Comparison of ENCODE assay signal across 8 mouse cellular contexts in genomic region chr15:7092321-7092720, GRCm38 (mm10). TPM values are rescaled to one million over a fixed set of nuclear protein-coding genes. Genes with fewer than 3 reads are reported as not detected.
DNase-seq lines count a peak whose midpoint lies in the region; ATAC-seq and TF ChIP-seq lines count a peak whose summit lies in the region.

No protein-coding gene starts in this region.

- H3K79me2 ChIP-seq in heart, adult 2 months (replicated peaks; ENCODE audit: control insufficient read depth, insufficient read depth, low read length): no peaks in the 10 kb centered on the region

- ATAC-seq in hindbrain, embryonic 11.5 days (ENCODE audit: low FRiP score): no peak
- ATAC-seq in midbrain, embryonic 14.5 days (ENCODE audit: low FRiP score, low TSS enrichment): no peak

- intact Hi-C loops in heart, adult 2 months (cut with DNase I): no loop called here
- intact Hi-C loops in left cerebral cortex, postnatal 25 days (cut with DNase I): no loop called here

- WGBS in heart, adult 2 months: 20% methylated on average over 8 of the region's 8 CpGs
- WGBS in hindbrain, embryonic 11.5 days: 70% methylated on average over 8 of the region's 8 CpGs
- WGBS in midbrain, embryonic 14.5 days: 65% methylated on average over 8 of the region's 8 CpGs

- H3K27ac ChIP-seq in heart, adult 2 months: no peak overlapping the region; the same call in 1 of the 2 replicates
- H3K27ac ChIP-seq in hindbrain, embryonic 11.5 days (ENCODE audit: low read depth, low read length): no peak overlapping the region
- H3K27ac ChIP-seq in midbrain, embryonic 14.5 days (replicated peaks; ENCODE audit: low read depth, low read length): no peak overlapping the region

- no peak overlapping the region for H3K9ac ChIP-seq in heart, adult 2 months (ENCODE audit: low read depth, low read length)
- H3K9ac ChIP-seq in hindbrain, embryonic 11.5 days (ENCODE audit: low read depth, low read length): no peak overlapping the region
- H3K9ac ChIP-seq in midbrain, embryonic 14.5 days (replicated peaks; ENCODE audit: low read length): no peak overlapping the region

- H3K9me3 ChIP-seq in hindbrain, embryonic 11.5 days (ENCODE audit: control insufficient read depth, low read length): no peaks in the 10 kb centered on the region
- H3K9me3 ChIP-seq in midbrain, embryonic 14.5 days (ENCODE audit: control insufficient read depth, low read length): no peaks in the 10 kb centered on the region

- no peaks in the 10 kb centered on the region for H3K27me3 ChIP-seq in heart, adult 2 months (ENCODE audit: control insufficient read depth, insufficient read depth, low read length)
- H3K27me3 ChIP-seq in splenic B cell, adult 2 months (ENCODE audit: control insufficient read depth, insufficient read depth, low read length, poor library complexity, severe bottlenecking): no peaks in the 10 kb centered on the region
- H3K27me3 ChIP-seq in hindbrain, embryonic 11.5 days (ENCODE audit: control insufficient read depth, insufficient read depth, low read length): no peaks in the 10 kb centered on the region
- no peaks in the 10 kb centered on the region for H3K27me3 ChIP-seq in midbrain, embryonic 14.5 days (ENCODE audit: control insufficient read depth, insufficient read depth, low read length)

- no peak overlapping the region for H3K4me2 ChIP-seq in hindbrain, embryonic 11.5 days (replicated peaks; ENCODE audit: low read depth, low read length)
- no peak overlapping the region for H3K4me2 ChIP-seq in midbrain, embryonic 14.5 days (ENCODE audit: low read length)

- peaks cover 5% of the 10 kb centered on the region for H3K4me1 ChIP-seq in heart, adult 2 months (ENCODE audit: control insufficient read depth, insufficient read depth, low read length)
- no peaks in the 10 kb centered on the region for H3K4me1 ChIP-seq in hindbrain, embryonic 11.5 days (replicated peaks; ENCODE audit: control insufficient read depth, insufficient read depth, low read length)
- no peaks in the 10 kb centered on the region for H3K4me1 ChIP-seq in midbrain, embryonic 14.5 days (ENCODE audit: control insufficient read depth, insufficient read depth, low read length)

- H3K36me3 ChIP-seq in heart, adult 2 months (ENCODE audit: control insufficient read depth, insufficient read depth, low read length): no peaks in the 10 kb centered on the region
- no peaks in the 10 kb centered on the region for H3K36me3 ChIP-seq in splenic B cell, adult 2 months (ENCODE audit: control insufficient read depth, insufficient read depth, low read length, poor library complexity, severe bottlenecking)
- H3K36me3 ChIP-seq in hindbrain, embryonic 11.5 days (ENCODE audit: control insufficient read depth, insufficient read depth, low read length): no peaks in the 10 kb centered on the region
- no peaks in the 10 kb centered on the region for H3K36me3 ChIP-seq in midbrain, embryonic 14.5 days (ENCODE audit: control insufficient read depth, insufficient read depth, low read length)

- no peak overlapping the region for H3K4me3 ChIP-seq in heart, adult 2 months
- H3K4me3 ChIP-seq in hindbrain, embryonic 11.5 days (ENCODE audit: low read depth, low read length): no peak overlapping the region
- H3K4me3 ChIP-seq in midbrain, embryonic 14.5 days (replicated peaks; ENCODE audit: low read depth, low read length): no peak overlapping the region

- peak; percentile 96 for DNase-seq in heart, adult 11 months
- no peak for DNase-seq in heart, postnatal 4 days
- DNase-seq in heart, adult 2 months: peak; percentile 28 to 39
- DNase-seq in kidney, postnatal 25 days: peak; percentile 32 to 53
- peak; percentile 40 for DNase-seq in splenic B cell, adult 2 months (ENCODE audit: low read depth, low spot score)
- no peak for DNase-seq in left cerebral cortex, postnatal 25 days (ENCODE audit: low spot score in 2 of 2)
- no peak for DNase-seq in hindbrain, embryonic 11.5 days (ENCODE audit: low spot score)
- DNase-seq in midbrain, embryonic 14.5 days: no peak

- no peak for TF ChIP-seq CTCF in heart, adult 2 months (IDR thresholded peaks at IDR 0.05)

- TF ChIP-seq POLR2A in heart, adult 2 months (IDR thresholded peaks at IDR 0.05; ENCODE audit: insufficient read depth, low read depth, low read length): 0 out of 2 replicates have a peak, but pooled peaks have one; percentile 9

- no peak for TF ChIP-seq EP300 in heart, adult 2 months (IDR thresholded peaks at IDR 0.05; ENCODE audit: insufficient read depth, low read depth, low read length)

RNA-seq across cellular contexts. Expression of gene Lifr, which starts 1.9 kb away (rescaled TPM):
- 10 to 100 TPM; 41.2 to 42.6 TPM for total RNA-seq in heart, postnatal 4 days (2021)
- total RNA-seq in heart, adult 2 months (2021): 10 to 100 TPM; 56.2 to 62.9 TPM
- 16.8 and 18.1 TPM in 2 replicates for polyA plus RNA-seq in heart, adult 2 months (2012; rRNA removed)
- total RNA-seq in left cerebral cortex, postnatal 25 days (2021): 10 to 100 TPM; 43.4 to 48.2 TPM
- polyA plus RNA-seq in hindbrain, embryonic 11.5 days (2014; fragmentation: Nextera tagmentation; extraction: Ambion mirVana): 20.1 and 24.9 TPM in 2 replicates
- 11.8 and 17.5 TPM in 2 replicates for polyA plus RNA-seq in midbrain, embryonic 14.5 days (2014; fragmentation: Nextera tagmentation; extraction: Ambion mirVana)

Comparison
In these comparisons a context has a peak if more than half of its experiments do, and no peak if none do; other contexts are left out.
1. DNase-seq: peak in heart, adult 11 months (single experiment), heart, adult 2 months (2 of 2), kidney, postnatal 25 days (2 of 2) and splenic B cell, adult 2 months (single experiment); none in heart, postnatal 4 days (single experiment), left cerebral cortex, postnatal 25 days (0 of 2), hindbrain, embryonic 11.5 days (single experiment) and midbrain, embryonic 14.5 days (single experiment).